Mouse (Mus musculus) cerebellum, adult 9-11 months (tissue): Measurements from ENCODE around the gene Olfr804.

Experiments used
- DNase-seq: peaks from one replicate; pipeline ENCODE4 v3.0.0; 2022

The Olfr804 gene

GRCm38 (mm10) chr10:129702910-129703309, at the start of gene Olfr804:
TSS of gene Olfr804 (plus strand) at chr10:129703210.
- no peak for DNase-seq

- no peak for DNase-seq
These were observed 45.6 kb upstream of the Olfr804 start, which contains the start of gene Olfr800 for GRCm38 (mm10) chr10:129657394-129657793. TSS of gene Olfr800 (plus strand) at chr10:129657694.

- DNase-seq: no peak
These were observed 29.2 kb upstream of the Olfr804 start, which contains the start of gene Olfr801 for GRCm38 (mm10) chr10:129673765-129674164. TSS of gene Olfr801 (minus strand) at chr10:129673865.

- no peak for DNase-seq
These were observed 14.9 kb upstream of the Olfr804 start, which contains the start of gene Olfr802 for GRCm38 (mm10) chr10:129688069-129688468. TSS of gene Olfr802 (minus strand) at chr10:129688169.

GRCm38 (mm10) chr10:129694186-129694585, 8.8 kb upstream of the Olfr804 start, which contains the start of gene Olfr803:
TSS of gene Olfr803 (minus strand) at chr10:129694286.
- DNase-seq: no peak

GRCm38 (mm10) chr10:129729275-129729674, 26.3 kb downstream of the Olfr804 start, which contains the start of gene Olfr805:
TSS of gene Olfr805 (minus strand) at chr10:129729375.
- DNase-seq: no peak

GRCm38 (mm10) chr10:129741821-129742220, 38.8 kb downstream of the Olfr804 start, which contains the start of gene Olfr806:
TSS of gene Olfr806 (minus strand) at chr10:129741921.
- no peak for DNase-seq

GRCm38 (mm10) chr10:129757693-129758092, 54.7 kb downstream of the Olfr804 start, which contains the start of gene Olfr807:
TSS of gene Olfr807 (minus strand) at chr10:129757793.
- no peak for DNase-seq
